Mouse (Mus musculus) G1E (cell line): ENCODE data around the gene Agbl2. TPM values are rescaled to one million over a fixed set of nuclear protein-coding genes. Genes with fewer than 3 reads are reported as not detected.

Experiments used
- ATAC-seq: 2 replicates; pipeline ENCODE4 v1.8.0; 2016; ENCODE audit warnings: mild to moderate bottlenecking; ENCODE audit not compliant: insufficient number of reproducible peaks, poor library complexity, low FRiP score, severe bottlenecking; ENCODE audit errors: extremely low read depth
- DNase-seq: peaks from one replicate; pipeline ENCODE4 v3.0.0; 2012; ENCODE audit warnings: low spot score
- H3K27me3 ChIP-seq: 2 replicates; pipeline ENCODE4 v1.6.1; 2012; ENCODE audit warnings: mild to moderate bottlenecking, low read length, inconsistent platforms; ENCODE audit not compliant: insufficient read depth
- H3K36me3 ChIP-seq: replicated peaks from 2 replicates; pipeline ENCODE3; 2012; ENCODE audit warnings: mild to moderate bottlenecking, inconsistent platforms
- H3K4me1 ChIP-seq: 2 replicates; pipeline ENCODE4 v1.6.1; 2012; ENCODE audit warnings: low read depth, low read length, inconsistent platforms, mixed read lengths; ENCODE audit not compliant: insufficient read depth
- H3K4me3 ChIP-seq: 2 replicates; pipeline ENCODE4 v1.5.1; 2012; ENCODE audit warnings: low read depth, mild to moderate bottlenecking, inconsistent platforms, low read length, moderate library complexity, mixed read lengths
- H3K9me3 ChIP-seq: replicated peaks from 2 replicates; pipeline ENCODE4 v1.6.1; 2012; ENCODE audit warnings: inconsistent platforms
- CTCF ChIP-seq: IDR thresholded peaks from 2 replicates; pipeline ENCODE4 v1.5.1; 2012; ENCODE audit warnings: low read depth, low read length, inconsistent platforms, mixed read lengths
- GATA1 ChIP-seq: IDR thresholded peaks from 2 replicates; pipeline ENCODE4 v1.6.1; 2012; ENCODE audit warnings: borderline replicate concordance, low read length, inconsistent platforms, mixed read lengths
- GATA2 ChIP-seq: IDR thresholded peaks from 2 replicates; pipeline ENCODE4 v1.6.1; 2012; ENCODE audit warnings: low read depth, low read length, inconsistent platforms, borderline replicate concordance
- POLR2AphosphoS5 ChIP-seq: IDR thresholded peaks from 2 replicates; pipeline ENCODE4 v1.6.1; 2012; ENCODE audit warnings: low read depth, low read length, inconsistent platforms; ENCODE audit not compliant: insufficient replicate concordance
- TAL1 ChIP-seq: conservative IDR thresholded peaks from 2 replicates; pipeline ENCODE4 v1.6.1; 2012; ENCODE audit warnings: low read depth, low read length, inconsistent platforms, mixed read lengths
- polyA plus RNA-seq: library from polyadenylated mRNA; stranded (reverse); fragments of >175 nt; gene quantifications from 2 replicates; pipeline ENCODE4 v1.2.3, GENCODE M21; 2012
- total RNA-seq, 2 experiments: library from RNA; stranded (forward) in 1 of 2; stranded (reverse) in 1 of 2; fragments of 200-1000 nt in 1 of 2; fragments of >200 nt in 1 of 2; fragmentation: Nextera tagmentation in 1 of 2; gene quantifications; 2 replicates each; pipeline ENCODE4 v1.2.3; 2014 to 2017

Gene Agbl2
- total and polyA plus RNA-seq, 3 experiments, result 0.11 TPM; not detected in 2

DNA sequence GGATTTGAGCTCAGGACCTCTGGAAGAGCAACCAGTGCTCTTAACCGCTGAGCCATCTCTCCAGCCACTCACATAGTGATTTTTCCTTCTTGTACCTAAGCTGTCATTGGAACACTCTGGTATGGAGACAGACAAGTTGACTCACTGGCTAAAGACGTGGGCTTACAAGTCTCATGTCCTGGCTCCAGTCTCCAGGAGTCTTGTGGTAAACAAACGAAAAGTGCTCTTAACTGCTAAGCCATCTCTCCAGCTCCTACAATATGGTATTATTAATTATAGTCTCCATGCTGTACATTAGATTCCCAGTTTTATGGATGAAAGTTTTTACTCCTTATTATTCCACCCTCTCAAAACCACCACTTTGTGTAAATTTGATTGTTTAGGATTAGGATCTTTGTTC, 17.4 kb upstream of the Agbl2 start:
- Histone ChIP-seq H3K36me3 (peaks cover 94% of the 10 kb centered on the region), H3K27me3 (no peaks in the 10 kb centered on the region), H3K4me3 (no peak overlapping the region), H3K4me1 (no peaks in the 10 kb centered on the region), H3K9me3 (no peaks in the 10 kb centered on the region)
- no peak for ATAC-seq
- DNase-seq, result no peak
- TF ChIP-seq POLR2AphosphoS5 (no peak), GATA2 (no peak), GATA1 (no peak), CTCF (no peak), TAL1 (no peak)

DNA sequence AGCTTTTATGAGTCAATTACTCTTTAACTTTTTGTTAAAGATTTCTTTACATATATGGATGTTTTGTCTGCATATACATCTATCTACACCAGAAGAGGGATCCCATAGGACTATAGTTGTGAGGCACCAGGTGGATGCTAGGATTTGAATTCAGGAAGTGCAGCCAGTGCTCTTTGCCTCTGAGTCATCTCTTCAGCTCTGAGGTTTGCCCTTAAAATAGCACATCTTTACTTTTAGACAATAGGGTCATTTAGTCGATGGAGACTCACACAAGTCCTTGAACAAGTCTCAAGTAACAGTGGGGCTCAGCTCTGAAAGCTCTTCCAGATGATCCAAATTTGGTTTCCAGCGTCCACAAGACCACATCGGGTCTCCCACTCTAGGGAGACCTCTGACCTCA, 1.2 kb upstream of the Agbl2 start:
- Histone ChIP-seq H3K27me3 (no peaks in the 10 kb centered on the region), H3K4me1 (peaks cover 6% of the 10 kb centered on the region; the same call in 1 of the 2 replicates), H3K4me3 (no peak overlapping the region), H3K36me3 (peaks cover 75% of the 10 kb centered on the region), H3K9me3 (no peaks in the 10 kb centered on the region)
- DNase-seq, result no peak
- no peak for TF ChIP-seq CTCF
- TF ChIP-seq GATA2, result no peak
- TF ChIP-seq GATA1, result no peak
- TF ChIP-seq POLR2AphosphoS5, result no peak
- no peak for TF ChIP-seq TAL1
- ATAC-seq, result no peak; the same call in 1 of the 2 replicates

DNA sequence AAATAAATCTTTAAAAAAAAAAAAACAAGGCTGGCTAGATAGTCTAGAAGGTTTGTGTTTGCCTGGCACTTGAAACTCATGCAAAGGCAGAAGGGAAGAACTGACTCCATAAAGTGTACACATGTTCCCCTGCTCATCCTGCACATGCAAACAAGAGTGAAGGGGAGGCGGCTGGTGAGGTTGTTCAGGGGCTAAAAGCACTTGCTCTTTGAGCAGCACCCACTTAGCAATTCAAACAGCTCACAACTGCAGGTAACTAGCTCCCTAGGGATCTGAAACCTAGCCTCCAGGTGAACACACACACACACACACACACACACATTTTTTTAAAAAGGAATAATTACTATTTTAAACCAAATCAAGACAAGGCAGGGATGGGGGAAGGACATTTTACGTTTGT, 589 bp upstream of the Agbl2 start:
- peaks cover 69% of the 10 kb centered on the region for H3K36me3 ChIP-seq

DNA sequence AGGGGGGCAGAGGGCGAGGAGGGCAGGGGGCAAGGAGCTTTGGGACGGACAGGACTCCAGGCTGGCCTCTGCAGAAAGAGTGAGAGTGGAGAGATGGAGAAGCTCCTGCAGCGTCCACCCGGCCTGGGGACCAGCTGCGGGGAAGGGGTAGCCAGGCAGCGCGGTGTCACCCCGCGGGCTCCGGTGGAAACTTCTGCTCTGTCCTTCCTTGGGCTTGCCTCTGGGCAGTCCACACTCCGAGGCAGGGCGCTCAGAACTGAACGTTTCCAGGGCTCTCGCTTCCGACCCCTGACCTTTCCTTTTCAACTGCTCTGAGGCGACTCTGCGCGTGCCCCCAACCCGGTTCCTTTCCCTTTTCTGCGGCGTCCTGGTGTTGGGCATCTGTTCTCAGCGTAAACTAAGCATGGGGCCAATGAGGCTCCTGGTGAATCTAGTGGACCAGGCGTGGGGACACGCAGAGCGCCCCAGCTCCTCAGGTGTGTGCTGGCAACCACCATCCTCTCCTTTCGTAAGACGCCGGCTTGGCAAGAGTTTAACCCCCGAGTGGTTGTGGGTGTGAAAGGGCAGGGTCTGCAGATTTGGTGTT, 467 bp downstream of the Agbl2 start:
- TF ChIP-seq GATA2 (no peak), TAL1 (no peak), GATA1 (no peak), CTCF (no peak), POLR2AphosphoS5 (no peak)
- ATAC-seq, result no peak
- DNase-seq, result no peak
- Histone ChIP-seq H3K9me3 (no peaks in the 10 kb centered on the region), H3K4me3 (no peak overlapping the region), H3K36me3 (peaks cover 58% of the 10 kb centered on the region), H3K27me3 (no peaks in the 10 kb centered on the region), H3K4me1 (0 out of 2 replicates have a peak, but pooled peaks cover 3% of the 10 kb centered on the region)

More for the DNA sequence above, 589 bp upstream of the Agbl2 start:
- no peak for ATAC-seq
- no peak overlapping the region for H3K4me3 ChIP-seq
- no peaks in the 10 kb centered on the region for H3K9me3 ChIP-seq
- H3K27me3 ChIP-seq, result no peaks in the 10 kb centered on the region
- H3K4me1 ChIP-seq, result peaks cover 6% of the 10 kb centered on the region; the same call in 1 of the 2 replicates
- TF ChIP-seq TAL1, result no peak
- TF ChIP-seq POLR2AphosphoS5, result no peak
- TF ChIP-seq CTCF, result no peak
- TF ChIP-seq GATA1, result no peak
- no peak for TF ChIP-seq GATA2
- DNase-seq, result no peak

DNA sequence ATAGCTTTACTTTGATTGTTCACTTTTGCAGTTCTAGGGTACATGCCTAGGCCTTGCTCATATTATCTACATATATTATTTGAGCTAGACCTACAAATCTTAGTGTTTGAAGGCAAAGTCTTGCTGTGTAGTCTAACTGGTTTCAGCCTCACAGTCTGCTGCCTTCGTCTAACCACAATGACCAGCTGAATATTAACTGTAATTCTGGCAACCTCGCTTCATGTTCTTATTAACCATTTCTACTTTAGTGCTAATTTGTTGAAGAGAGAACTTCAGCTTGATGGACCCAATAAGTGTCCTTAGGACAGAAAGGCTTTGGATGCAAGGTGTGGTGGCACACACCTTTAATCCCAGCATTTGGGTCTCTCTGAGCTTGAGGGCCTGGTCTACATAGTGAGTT, 5.6 kb downstream of the Agbl2 start:
- Histone ChIP-seq H3K27me3 (no peaks in the 10 kb centered on the region), H3K4me3 (no peak overlapping the region), H3K9me3 (no peaks in the 10 kb centered on the region), H3K36me3 (peaks cover 9% of the 10 kb centered on the region), H3K4me1 (no peaks in the 10 kb centered on the region)
- DNase-seq (no peak), ATAC-seq (no peak)
- TF ChIP-seq TAL1 (no peak), CTCF (no peak), POLR2AphosphoS5 (no peak), GATA2 (no peak), GATA1 (no peak)

DNA sequence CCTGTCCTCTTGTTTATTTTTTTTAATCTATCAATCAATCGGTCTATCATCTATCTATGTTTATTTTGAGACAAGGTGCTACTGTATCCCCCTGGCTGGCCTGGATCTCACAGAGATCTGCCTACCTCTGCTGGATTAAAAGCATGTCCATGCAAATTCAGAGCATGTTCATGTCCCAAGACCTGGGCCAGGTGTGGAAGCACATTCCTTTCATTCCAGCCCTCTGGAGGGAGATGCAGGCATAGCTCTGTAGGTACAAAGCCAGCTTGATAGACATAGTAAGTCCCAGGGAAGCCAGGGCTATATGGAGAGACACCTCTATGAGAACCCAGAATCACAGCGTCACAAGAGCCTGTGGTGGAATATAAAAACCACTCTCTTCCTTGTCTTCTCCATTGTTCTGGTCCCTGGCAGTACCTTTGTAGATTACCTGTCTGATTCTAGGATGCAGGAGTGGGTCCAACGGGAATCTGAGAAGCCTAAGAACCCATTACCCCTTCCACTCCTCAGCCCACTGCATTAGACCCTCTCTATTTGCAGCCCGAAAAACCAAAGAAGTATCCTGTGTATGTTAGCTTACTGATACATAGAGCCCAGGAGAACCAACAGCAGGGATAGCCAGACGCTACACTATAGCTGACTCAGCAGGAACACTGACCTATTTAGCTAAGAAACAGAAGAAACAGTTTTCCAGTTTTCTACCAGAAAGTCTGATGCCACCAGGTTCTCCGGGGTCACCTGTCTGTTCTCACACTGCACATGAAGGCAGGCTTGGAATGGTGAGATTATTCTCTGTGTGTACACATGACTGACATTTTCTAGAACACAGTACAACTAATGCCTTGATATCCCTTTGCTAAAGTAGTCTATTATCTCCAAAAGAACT, 26.0 kb downstream of the Agbl2 start:
- no peak for ATAC-seq

More for the DNA sequence above, 26.0 kb downstream of the Agbl2 start:
- DNase-seq, result no peak
- Histone ChIP-seq H3K4me1 (no peaks in the 10 kb centered on the region), H3K9me3 (no peaks in the 10 kb centered on the region), H3K36me3 (no peaks in the 10 kb centered on the region), H3K27me3 (peaks cover 10% of the 10 kb centered on the region), H3K4me3 (no peak overlapping the region)
- no peak for TF ChIP-seq GATA2
- no peak for TF ChIP-seq POLR2AphosphoS5
- no peak for TF ChIP-seq CTCF
- no peak for TF ChIP-seq TAL1
- TF ChIP-seq GATA1, result no peak
